Mouse (Mus musculus): ENCODE data around the gene Spcs2.
A peak's percentile ranks its signal among the peaks of the same experiment; 100 is the strongest.

Gene Spcs2

GRCm38 (mm10) chr7:99863362-99863761 is at the start of gene Spcs2:
TSS of gene Spcs2 (minus strand) at chr7:99863462.
- no peak for DNase-seq (ENCODE audit: low spot score in 2 of 2)

- no peak for DNase-seq (ENCODE audit: low spot score in 2 of 2)
These were observed 47.8 kb upstream of the Spcs2 start for GRCm38 (mm10) chr7:99911038-99911437.

DNA sequence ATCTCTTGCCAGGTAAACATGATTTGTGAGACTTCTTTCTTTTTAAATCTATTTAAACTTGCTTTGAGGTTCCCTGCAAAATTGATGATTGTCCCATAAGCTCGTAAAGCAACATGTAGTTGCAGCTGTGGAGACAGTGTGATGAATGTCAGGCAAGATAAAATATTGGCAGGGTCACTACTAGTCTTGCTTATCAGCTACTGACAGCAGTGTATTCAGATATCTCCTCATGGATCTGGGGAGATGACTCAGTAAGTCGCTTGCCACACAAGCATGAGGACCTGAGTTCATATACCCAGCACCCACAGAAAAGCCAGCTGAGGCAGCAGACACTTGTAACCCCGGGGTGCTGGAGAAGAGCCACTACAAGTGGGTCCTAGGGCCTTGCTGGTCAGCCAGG is 44.2 kb upstream of the Spcs2 start:
- no peak for DNase-seq (ENCODE audit: low spot score in 2 of 2)

DNA sequence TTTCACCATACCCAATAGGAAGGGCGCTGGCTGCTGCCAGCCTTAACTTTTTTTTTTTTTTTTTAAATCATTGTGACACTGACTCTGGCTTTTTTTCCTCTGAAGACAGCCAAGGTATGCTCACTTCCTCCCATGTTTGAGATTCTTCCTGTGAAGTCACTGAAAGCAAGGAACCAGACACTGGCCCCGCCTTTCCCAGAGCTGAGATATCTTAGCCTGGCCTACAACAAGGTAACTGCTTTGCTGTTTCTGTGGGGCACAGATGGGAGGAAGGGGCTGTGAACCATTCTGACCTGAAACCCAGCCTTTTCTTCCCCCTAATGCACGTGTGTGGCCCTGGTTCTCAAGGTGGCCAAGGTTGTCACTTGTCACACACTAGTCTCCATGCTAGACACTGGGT is 43.1 kb upstream of the Spcs2 start:
- no peak for DNase-seq (ENCODE audit: low spot score in 2 of 2)

GRCm38 (mm10) chr7:99904421-99905005 is 41.3 kb upstream of the Spcs2 start:
- DNase-seq (ENCODE audit: low spot score in 2 of 2): no peak

DNA sequence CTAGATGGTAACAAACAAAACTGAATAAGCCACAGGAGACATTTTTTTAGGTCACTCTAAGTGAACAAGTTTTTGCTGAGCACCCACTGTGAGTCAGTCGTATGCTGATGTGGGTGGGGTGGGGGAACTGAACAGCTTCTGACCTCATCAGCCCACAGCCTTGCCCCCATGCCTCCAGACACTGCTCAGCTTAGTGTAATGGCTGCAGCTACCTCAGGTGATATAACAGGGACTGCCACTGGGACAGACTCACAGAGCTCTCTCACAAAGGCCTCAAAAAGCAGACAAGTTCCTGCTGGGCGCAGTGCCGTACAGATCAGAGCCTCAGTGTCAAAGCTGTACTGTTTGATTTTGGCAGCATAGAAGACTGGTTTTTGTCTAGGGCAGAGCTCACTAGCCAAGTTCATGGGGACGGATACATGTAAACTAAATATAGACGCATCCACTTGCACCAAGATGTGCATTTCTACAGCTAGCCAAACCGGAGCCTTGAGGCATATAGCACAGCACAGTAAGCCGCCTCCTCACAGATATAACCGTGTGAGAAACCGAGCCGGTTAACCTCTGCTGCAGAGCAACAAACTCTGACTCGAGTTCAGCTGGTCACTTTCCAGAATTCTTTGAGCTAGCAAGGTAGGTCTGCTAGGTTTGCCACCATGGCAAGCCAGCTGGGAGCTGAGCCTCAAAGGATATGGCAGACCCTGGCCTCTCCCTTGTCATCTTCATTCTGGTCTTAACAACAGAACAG is 39.8 kb upstream of the Spcs2 start:
- DNase-seq (ENCODE audit: low spot score in 2 of 2): no peak

DNA sequence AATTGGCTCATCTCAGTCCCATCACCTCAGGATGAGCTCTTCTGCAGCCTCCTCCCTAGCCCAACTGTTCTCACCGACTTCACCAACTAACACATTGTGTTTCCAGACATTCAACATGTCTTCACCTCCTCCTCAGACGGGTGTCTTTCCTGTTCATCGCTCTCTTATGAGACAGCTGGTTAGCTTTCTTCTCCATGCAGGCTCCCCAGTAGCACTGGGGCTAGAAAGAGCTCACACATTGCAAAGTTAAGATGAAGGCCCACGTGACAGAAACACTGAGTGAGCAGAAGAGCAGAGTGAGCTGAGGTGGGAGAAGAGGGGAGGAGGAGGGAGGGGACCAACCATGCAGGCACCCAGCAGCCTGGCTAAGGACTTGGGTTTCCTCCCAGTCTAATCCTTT is 38.9 kb upstream of the Spcs2 start:
- DNase-seq (ENCODE audit: low spot score in 2 of 2): no peak

GRCm38 (mm10) chr7:99896905-99897304 is 33.6 kb upstream of the Spcs2 start:
- no peak for DNase-seq (ENCODE audit: low spot score in 2 of 2)

DNA sequence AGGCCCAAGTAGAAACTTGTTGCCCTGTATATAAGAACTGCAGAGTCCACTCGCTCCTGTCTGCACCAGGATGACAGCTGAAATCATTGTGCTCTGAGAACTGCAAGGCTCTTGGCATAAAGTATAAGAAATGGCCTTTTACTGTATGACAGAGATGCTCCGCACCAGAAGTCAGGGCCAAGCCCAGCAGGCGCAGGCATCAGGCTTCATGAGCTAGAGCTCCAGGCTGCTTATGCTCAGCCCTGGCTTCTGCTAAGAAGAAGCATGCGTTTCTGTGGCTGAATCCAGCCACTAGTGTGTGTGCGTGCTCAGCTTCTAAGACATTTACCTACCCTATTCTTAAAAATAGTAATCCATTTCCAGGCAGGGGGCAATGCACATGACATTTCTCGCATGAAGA is 31.2 kb upstream of the Spcs2 start:
- no peak for DNase-seq (ENCODE audit: low spot score in 2 of 2)

GRCm38 (mm10) chr7:99893967-99894366 is 30.7 kb upstream of the Spcs2 start:
- no peak for DNase-seq (ENCODE audit: low spot score in 2 of 2)

GRCm38 (mm10) chr7:99892351-99892750 is 29.1 kb upstream of the Spcs2 start:
- no peak for DNase-seq (ENCODE audit: low spot score in 2 of 2)

- DNase-seq (ENCODE audit: low spot score in 2 of 2): no peak
These were observed 28.2 kb upstream of the Spcs2 start for GRCm38 (mm10) chr7:99891471-99891870.

DNA sequence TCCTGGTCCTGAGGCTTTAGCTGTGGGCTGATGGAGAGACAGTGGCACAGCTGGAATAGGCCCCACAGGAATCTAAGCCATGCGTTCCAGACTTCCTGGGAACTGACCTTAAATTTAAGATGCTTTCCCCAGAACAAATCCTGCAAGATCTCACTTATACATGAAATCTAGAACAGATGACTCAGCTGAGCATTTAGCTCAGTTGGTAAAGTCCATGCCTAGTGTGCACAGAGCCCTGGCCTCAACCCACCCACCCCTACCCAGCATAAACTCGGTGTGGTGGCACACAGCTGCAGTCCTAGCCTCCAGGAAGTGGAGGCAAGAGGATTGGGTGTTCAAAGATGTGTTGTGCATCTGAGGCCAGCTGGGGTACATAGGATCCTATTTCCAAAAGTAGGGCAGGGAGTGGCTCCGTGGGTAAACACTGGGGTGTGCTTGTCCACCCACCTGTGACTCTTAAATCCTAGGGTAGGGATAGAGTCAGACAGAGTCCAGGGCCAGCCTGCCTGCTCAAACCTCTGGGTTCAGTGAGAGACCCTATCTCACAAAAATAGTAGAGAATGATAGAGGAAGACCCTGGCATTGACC is 27.0 kb upstream of the Spcs2 start:
- no peak for DNase-seq (ENCODE audit: low spot score in 2 of 2)

GRCm38 (mm10) chr7:99889175-99889880 is 26.1 kb upstream of the Spcs2 start:
- DNase-seq (ENCODE audit: low spot score in 2 of 2): no peak

GRCm38 (mm10) chr7:99887743-99888142 is 24.5 kb upstream of the Spcs2 start:
- DNase-seq (ENCODE audit: low spot score in 2 of 2): no peak

DNA sequence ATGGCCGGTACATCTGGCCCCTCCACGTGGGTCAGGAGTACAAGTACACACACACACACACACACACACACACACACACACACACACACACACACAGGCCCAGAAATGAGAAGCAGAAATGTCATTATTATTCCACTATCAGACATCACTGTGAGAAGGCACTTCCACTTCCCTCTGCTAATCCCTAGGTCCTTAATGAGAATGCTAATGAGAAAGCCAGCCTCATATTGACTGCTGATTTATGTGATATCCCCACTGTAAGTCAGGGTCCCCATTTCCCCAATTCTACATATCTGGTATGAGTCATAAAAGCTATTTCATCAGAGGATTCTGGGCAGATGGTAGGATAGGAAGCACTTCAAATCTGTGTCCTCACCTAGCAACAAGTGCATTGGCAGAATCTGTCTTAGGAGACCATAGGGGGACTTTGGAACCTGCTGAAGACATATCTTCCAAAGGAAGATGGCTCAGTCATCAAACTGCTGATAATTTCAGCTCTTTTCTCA is 24.0 kb upstream of the Spcs2 start:
- DNase-seq (ENCODE audit: low spot score in 2 of 2): no peak

DNA sequence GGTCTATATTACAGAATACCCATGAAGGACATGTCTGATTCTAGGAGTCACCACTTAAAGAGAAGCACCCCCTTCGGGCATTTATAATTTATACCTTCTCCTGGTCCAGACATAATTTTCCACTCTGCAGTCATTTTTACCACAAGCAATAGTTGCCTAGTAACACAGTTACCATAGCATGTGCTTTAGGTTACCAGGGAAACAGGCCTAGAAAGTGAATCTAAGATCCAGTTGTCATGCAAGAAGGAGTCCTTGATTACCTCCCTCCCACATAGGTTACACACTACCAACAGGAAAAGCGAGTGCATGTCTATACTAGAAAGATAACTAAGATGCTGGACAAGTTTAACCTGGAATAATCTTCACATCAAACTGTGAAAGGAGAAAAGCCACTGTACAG is 15.0 kb upstream of the Spcs2 start:
- no peak for DNase-seq (ENCODE audit: low spot score in 2 of 2)

GRCm38 (mm10) chr7:99876345-99876744 is 13.1 kb upstream of the Spcs2 start:
- DNase-seq (ENCODE audit: low spot score in 2 of 2): peak; percentile 54 to 79

GRCm38 (mm10) chr7:99875891-99876290 is 12.6 kb upstream of the Spcs2 start:
- no peak for DNase-seq (ENCODE audit: low spot score in 2 of 2)

GRCm38 (mm10) chr7:99873965-99874364 is 10.7 kb upstream of the Spcs2 start:
- DNase-seq (ENCODE audit: low spot score in 2 of 2): no peak

- DNase-seq (ENCODE audit: low spot score in 2 of 2): no peak
These were observed 6.0 kb upstream of the Spcs2 start for GRCm38 (mm10) chr7:99869296-99869695.

GRCm38 (mm10) chr7:99865219-99865618 is 2.0 kb upstream of the Spcs2 start:
- DNase-seq (ENCODE audit: low spot score in 2 of 2): no peak

All from urinary bladder, postnatal 4 days (tissue).